Mouse (Mus musculus): ENCODE measurements around the gene Fam213b.

Gene Fam213b

GRCm38 (mm10) chr4:154898506-154899446 is at the start of gene Fam213b:
Gene Fam213b, minus strand, starts transcription at chr4:154899135.
- peak; percentile 78 to 80 for DNase-seq (ENCODE audit: low spot score in 2 of 2)

DNA sequence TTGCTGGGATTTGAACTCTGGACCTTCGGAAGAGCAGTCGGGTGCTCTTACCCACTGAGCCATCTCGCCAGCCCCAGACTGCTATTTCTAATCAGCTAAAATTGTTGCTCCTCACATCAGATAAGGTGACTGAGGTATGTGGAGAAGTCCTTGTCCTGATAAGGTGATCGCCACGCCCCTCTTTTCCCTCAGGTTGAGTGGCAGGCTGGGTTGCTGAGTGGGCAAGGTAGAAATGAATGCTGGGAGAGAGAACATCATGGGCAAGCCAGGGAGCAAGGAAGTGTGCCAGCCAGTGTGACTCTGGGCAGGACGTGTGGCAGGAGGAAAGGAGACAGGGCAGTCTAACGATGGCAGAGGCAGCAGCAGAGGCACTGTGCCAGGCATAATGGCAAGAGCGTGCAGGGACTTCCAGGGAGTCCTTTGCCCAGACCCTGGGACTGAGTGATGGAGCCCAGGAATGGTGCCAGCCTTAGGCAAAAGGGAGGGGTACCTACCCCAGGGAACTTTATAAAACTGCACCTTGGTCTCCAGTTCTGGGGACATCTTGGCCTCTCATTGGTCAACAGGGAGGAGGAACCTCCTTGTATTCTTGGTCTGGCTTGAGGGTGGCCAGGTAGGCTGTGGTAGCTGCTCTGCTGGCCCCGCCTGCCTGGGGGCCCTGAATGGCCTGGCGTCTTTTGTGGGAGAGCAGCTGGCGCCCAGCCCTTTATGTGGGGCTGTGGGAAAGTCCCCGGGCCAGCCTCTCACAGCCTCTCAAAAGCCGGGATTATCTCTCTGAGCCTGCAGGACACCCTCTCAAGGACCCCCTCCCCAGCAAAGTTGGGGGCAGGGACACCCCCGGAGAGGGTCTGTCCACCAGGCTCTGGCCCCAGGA is 49.4 kb upstream of the Fam213b start:
- DNase-seq (ENCODE audit: low spot score in 2 of 2): peak in 1 of 2 experiments; percentile 62

DNA sequence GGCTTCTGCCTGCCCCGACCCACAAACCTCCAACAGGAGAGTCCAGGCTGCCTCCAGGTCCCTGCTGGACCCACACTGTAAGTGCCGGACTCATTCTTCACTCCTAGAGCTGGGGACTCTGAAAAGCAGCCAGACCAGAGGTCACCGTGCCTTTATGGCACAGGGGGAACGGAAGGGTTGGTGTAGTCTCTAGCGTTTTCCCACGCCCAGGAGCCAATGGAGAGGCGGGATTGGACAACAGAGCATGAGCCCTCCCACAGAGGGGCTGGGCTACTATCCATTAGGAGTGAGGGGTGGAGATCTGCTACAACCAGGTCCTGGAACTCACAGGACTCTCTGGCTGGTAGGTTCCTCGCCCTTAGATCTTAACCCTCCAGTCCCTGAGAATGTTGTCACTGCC is 47.4 kb upstream of the Fam213b start:
- peak in 1 of 2 experiments; percentile 59 for DNase-seq (ENCODE audit: low spot score in 2 of 2)

DNA sequence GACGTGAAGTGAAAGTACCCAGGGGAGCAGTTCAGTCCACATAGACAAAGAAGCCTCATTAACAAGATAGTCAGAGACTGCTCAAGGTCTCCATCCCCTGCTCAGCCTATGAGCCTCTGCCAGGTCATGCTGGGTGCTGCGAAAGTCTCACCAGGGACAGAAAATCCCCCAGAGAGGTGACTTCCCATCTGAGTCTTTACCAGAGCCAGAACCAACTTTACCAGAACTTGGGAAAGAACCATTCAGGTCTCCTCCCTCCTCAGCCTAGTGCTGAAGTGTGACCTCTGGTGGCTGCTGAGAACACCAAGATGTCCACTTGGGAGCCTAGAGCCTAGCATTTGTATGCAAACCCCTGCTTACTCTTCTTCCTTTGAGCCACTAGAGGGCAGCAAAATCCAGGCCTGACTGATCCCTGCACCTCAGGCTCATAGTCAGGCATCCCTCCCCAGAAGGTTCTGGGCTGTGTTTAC is 45.2 kb upstream of the Fam213b start:
- DNase-seq (ENCODE audit: low spot score in 2 of 2): peak; percentile 59 to 80

DNA sequence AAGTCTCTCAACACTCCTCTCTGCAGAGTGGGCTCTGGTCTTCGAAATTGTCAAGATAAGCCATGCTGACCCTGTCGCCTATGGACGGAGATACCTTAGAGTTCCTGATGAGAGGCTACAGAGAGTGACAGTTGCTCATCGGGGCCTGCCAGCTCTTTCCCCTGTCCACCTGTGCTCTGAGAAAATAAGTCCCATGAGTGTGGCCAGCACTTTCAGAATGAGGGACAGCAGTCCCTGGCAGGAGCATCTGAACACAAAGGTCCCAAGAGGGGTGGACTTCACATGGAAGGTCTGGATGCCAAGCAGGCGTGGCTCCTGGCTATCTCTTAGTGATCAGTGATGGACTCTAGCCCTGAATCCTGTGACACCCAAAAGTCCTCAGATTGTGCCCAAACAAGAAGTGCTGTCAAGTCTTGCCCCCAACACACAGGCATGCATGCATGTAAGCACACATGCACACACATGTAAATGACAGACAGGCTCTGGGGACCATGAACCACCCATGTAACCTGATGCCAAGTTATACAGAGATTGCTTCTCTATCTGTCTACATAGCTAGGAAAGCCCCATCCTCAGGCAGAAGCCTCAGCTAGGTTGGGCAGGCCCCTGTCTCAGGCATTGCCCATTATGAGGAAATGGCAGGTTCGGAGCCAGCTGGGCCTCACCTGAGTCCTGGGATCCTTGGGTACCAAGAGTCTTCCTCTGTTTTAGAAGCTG is 44.5 kb upstream of the Fam213b start:
- DNase-seq (ENCODE audit: low spot score in 2 of 2): no peak

- DNase-seq (ENCODE audit: low spot score in 2 of 2): no peak
These were observed 43.8 kb upstream of the Fam213b start for GRCm38 (mm10) chr4:154942632-154943322.

- no peak for DNase-seq (ENCODE audit: low spot score in 2 of 2)
These were observed 42.9 kb upstream of the Fam213b start for GRCm38 (mm10) chr4:154941831-154942230.

GRCm38 (mm10) chr4:154940156-154940555 is 41.2 kb upstream of the Fam213b start:
- DNase-seq (ENCODE audit: low spot score in 2 of 2): no peak

DNA sequence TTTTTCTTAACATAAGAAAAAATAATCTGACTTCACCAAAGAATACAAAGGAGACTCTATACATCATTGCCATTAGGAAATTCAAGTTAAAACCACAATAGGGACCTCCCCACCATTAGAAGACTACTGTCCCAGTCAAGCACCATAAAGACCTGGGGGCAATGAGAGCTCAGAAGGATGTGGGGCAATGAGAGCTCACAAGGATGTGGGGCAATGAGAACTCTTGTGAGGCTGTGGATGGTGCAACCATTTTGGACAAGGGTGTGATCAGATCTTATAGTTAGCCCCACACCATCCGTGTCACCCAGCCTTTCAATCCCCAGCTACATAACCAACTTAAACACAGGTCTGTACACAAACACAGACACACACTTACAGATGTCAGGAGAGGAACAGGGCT is 38.8 kb upstream of the Fam213b start:
- no peak for DNase-seq (ENCODE audit: low spot score in 2 of 2)

- DNase-seq (ENCODE audit: low spot score in 2 of 2): no peak
These were observed 37.8 kb upstream of the Fam213b start for GRCm38 (mm10) chr4:154936542-154937255.

DNA sequence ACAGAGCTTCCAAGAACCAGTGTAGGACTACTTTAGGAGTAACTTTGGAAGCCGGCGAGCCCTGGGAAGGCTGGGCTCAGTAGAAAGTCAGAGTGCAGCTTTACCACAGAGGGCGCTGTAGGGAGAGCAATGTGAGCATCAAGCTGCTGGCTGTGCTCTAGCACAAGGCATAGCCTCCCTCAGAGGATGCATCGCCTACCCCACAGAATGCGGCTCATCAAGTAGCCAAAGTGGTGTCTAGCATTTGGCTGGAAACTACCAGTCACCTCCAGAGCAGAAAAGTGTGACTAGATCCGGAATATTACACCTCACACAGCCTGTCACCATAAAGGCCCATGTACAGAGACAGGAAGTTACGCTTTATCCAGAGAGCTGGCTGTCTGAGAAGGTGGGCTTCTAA is 36.9 kb upstream of the Fam213b start:
- DNase-seq (ENCODE audit: low spot score in 2 of 2): no peak

- no peak for DNase-seq (ENCODE audit: low spot score in 2 of 2)
These were observed 35.9 kb upstream of the Fam213b start for GRCm38 (mm10) chr4:154934800-154935199.

- DNase-seq (ENCODE audit: low spot score in 2 of 2): no peak
These were observed 34.5 kb upstream of the Fam213b start for GRCm38 (mm10) chr4:154933306-154933907.

GRCm38 (mm10) chr4:154929088-154929660 is 30.2 kb upstream of the Fam213b start:
- no peak for DNase-seq (ENCODE audit: low spot score in 2 of 2)

- DNase-seq (ENCODE audit: low spot score in 2 of 2): no peak
These were observed 29.6 kb upstream of the Fam213b start, which contains the start of gene Tnfrsf14 for GRCm38 (mm10) chr4:154928395-154929087. Gene Tnfrsf14, minus strand, starts transcription at chr4:154928563.

GRCm38 (mm10) chr4:154927899-154928337 is 29.0 kb upstream of the Fam213b start:
- no peak for DNase-seq (ENCODE audit: low spot score in 2 of 2)

GRCm38 (mm10) chr4:154926969-154927898 is 28.3 kb upstream of the Fam213b start:
- DNase-seq (ENCODE audit: low spot score in 2 of 2): no peak

DNA sequence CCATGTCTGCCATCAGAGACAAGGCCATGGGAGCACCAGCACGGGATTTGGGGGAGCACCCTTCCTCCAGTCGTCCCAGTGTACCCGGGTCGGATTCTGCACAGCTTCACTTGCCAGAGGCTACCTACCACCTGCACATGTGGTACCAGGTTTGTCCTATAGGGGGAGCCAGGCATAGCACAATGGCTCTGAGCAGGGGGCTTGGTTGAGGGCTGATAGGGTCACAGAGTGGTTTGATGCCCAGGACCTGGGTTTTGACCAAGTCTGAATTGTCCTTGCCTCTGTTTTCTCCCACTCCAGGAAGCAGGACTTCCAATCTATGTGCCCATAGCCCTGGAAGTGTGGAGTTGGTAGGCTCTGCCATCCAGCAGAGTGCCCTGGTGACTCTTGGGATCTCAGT is 26.5 kb upstream of the Fam213b start:
- no peak for DNase-seq (ENCODE audit: low spot score in 2 of 2)

All from frontal cortex, postnatal 36 days (tissue).